Mouse (Mus musculus) liver, embryonic 14.5 days (tissue): Measurements from ENCODE around the gene Robo1. TPM values are rescaled to one million over a fixed set of nuclear protein-coding genes. Genes with fewer than 3 reads are reported as not detected.
A peak's percentile ranks its signal among the peaks of the same experiment; 100 is the strongest.

Experiments
- ATAC-seq: fragments of 200-750 bp; cut with Nextera tagmentation; 2 replicates; pipeline ENCODE4 v1.8.0; 2017; ENCODE audit warnings: moderate number of reproducible peaks, mild to moderate bottlenecking, moderate library complexity; ENCODE audit not compliant: insufficient read depth
- DNase-seq, 3 experiments: peaks; one replicate each; pipeline ENCODE4 v3.0.0-alpha.2; 2012 to 2013; ENCODE audit warnings: low read depth in 3 of 3, low spot score in 3 of 3
- H3K27ac ChIP-seq: fragments of 300-500 bp; sonication (generic); 2 replicates; pipeline ENCODE4 v1.5.1; 2014; ENCODE audit warnings: moderate library complexity, mild to moderate bottlenecking, control low read depth, inconsistent platforms
- H3K27me3 ChIP-seq: fragments of 300-500 bp; sonication (generic); 2 replicates; pipeline ENCODE4 v1.6.1; 2014; ENCODE audit warnings: mild to moderate bottlenecking, low read length, moderate library complexity; ENCODE audit not compliant: control insufficient read depth, insufficient read depth
- H3K36me3 ChIP-seq: fragments of 300-500 bp; sonication (generic); replicated peaks from 2 replicates; pipeline ENCODE4 v1.6.1; 2014; ENCODE audit warnings: low read depth; ENCODE audit not compliant: control insufficient read depth, insufficient read depth
- H3K4me1 ChIP-seq, 2 experiments: fragments of 200-500 bp in 1 of 2; fragments of 300-500 bp in 1 of 2; sonication (generic) in 1 of 2; replicated peaks; 2 replicates each; pipeline ENCODE4 v1.6.1; 2012 to 2014; ENCODE audit warnings: antibody characterized with exemption in 1 of 2, inconsistent platforms in 1 of 2, low read length in 1 of 2; ENCODE audit not compliant: control insufficient read depth in 2 of 2, insufficient read depth in 2 of 2
- H3K4me2 ChIP-seq: fragments of 300-500 bp; sonication (generic); 2 replicates; pipeline ENCODE4 v1.6.1; 2014; ENCODE audit warnings: low read depth, mild to moderate bottlenecking, control low read depth, moderate library complexity
- H3K4me3 ChIP-seq, 2 experiments: fragments of 200-500 bp in 1 of 2; fragments of 300-500 bp in 1 of 2; sonication (generic) in 1 of 2; 2 replicates each; pipeline ENCODE4 v1.5.1; 2012 to 2014; ENCODE audit warnings: low read depth in 2 of 2, low read length in 2 of 2, mild to moderate bottlenecking in 2 of 2, control low read depth in 1 of 2, inconsistent platforms in 1 of 2, moderate library complexity in 1 of 2; ENCODE audit not compliant: insufficient read depth in 1 of 2
- H3K9ac ChIP-seq: fragments of 300-500 bp; sonication (generic); replicated peaks from 2 replicates; pipeline ENCODE4 v1.6.1; 2014; ENCODE audit warnings: mild to moderate bottlenecking, control low read depth, moderate library complexity
- H3K9me3 ChIP-seq: fragments of 300-500 bp; sonication (generic); 2 replicates; pipeline ENCODE4 v1.6.1; 2016; ENCODE audit warnings: low read length, mixed read lengths; ENCODE audit not compliant: control insufficient read depth
- CTCF ChIP-seq: IDR thresholded peaks from 2 replicates; pipeline ENCODE4 v1.5.1; 2016; ENCODE audit warnings: antibody characterized with exemption, low read depth, control low read depth
- EP300 ChIP-seq: IDR thresholded peaks from 2 replicates; pipeline ENCODE4 v1.6.1; 2016; ENCODE audit warnings: antibody characterized with exemption, low read depth
- WGBS: fragments of 180-500 bp; shearing (Covaris S2); extraction: QIAGEN DNeasy Blood & Tissue Kit; methylation state at CpG from one replicate; pipeline ENCODE4 v1.1.7; 2014; ENCODE audit not compliant: insufficient replicate concordance; 5-methylcytosine and 5-hydroxymethylcytosine counted together
- polyA plus RNA-seq, 2 experiments: library from polyadenylated mRNA; depleted of rRNA in 1 of 2; stranded (reverse) in 1 of 2; unstranded in 1 of 2; fragments of >200 nt; fragmentation: Nextera tagmentation in 1 of 2; extraction: Ambion mirVana in 1 of 2; gene quantifications; 2 replicates each; pipeline versions ENCODE4 v1.2.1 to v1.2.3; 2012 to 2014

Gene Robo1
- polyA plus RNA-seq, 2 experiments, result 3.1 to 3.4 TPM

GRCm38 (mm10) chr16:72969990-72970389 lies 661.9 kb downstream of the Robo1 start:
- no peaks in the 10 kb centered on the region for H3K4me1 ChIP-seq
- ATAC-seq, result no peak
- TF ChIP-seq EP300, result no peak
- no peak for TF ChIP-seq CTCF
- DNase-seq, result no peak
- H3K36me3 ChIP-seq, result no peaks in the 10 kb centered on the region
- no peaks in the 10 kb centered on the region for H3K9me3 ChIP-seq
- H3K4me2 ChIP-seq, result no peak overlapping the region
- H3K27ac ChIP-seq, result no peak overlapping the region
- H3K4me3 ChIP-seq, result no peak overlapping the region
- no peaks in the 10 kb centered on the region for H3K27me3 ChIP-seq
- WGBS, result 75% methylated on average over 7 of the region's 7 CpGs
- no peak overlapping the region for H3K9ac ChIP-seq

- H3K9me3 ChIP-seq, result no peaks in the 10 kb centered on the region
- H3K4me2 ChIP-seq, result no peak overlapping the region
- no peaks in the 10 kb centered on the region for H3K36me3 ChIP-seq
- H3K27me3 ChIP-seq, result no peaks in the 10 kb centered on the region
- ATAC-seq (no peak), DNase-seq (no peak)
- no peak overlapping the region for H3K27ac ChIP-seq
- no peak overlapping the region for H3K9ac ChIP-seq
- no peak overlapping the region for H3K4me3 ChIP-seq
- TF ChIP-seq EP300 (no peak), CTCF (no peak)
- no peaks in the 10 kb centered on the region for H3K4me1 ChIP-seq
- 58% methylated on average over 6 of the region's 6 CpGs for WGBS
Measured at GRCm38 (mm10) chr16:72973685-72974084, 665.6 kb downstream of the Robo1 start.

- no peak for ATAC-seq
- WGBS, result 75% methylated on average over 4 of the region's 4 CpGs
Measured at GRCm38 (mm10) chr16:72974681-72975080, 666.6 kb downstream of the Robo1 start.

GRCm38 (mm10) chr16:72976849-72977576 lies 668.9 kb downstream of the Robo1 start:
- H3K27me3 ChIP-seq, result no peaks in the 10 kb centered on the region
- no peak overlapping the region for H3K4me3 ChIP-seq
- H3K4me1 ChIP-seq, result no peaks in the 10 kb centered on the region
- DNase-seq (no peak), ATAC-seq (no peak)
- no peaks in the 10 kb centered on the region for H3K9me3 ChIP-seq
- 72% methylated on average over 19 of the region's 19 CpGs for WGBS
- no peaks in the 10 kb centered on the region for H3K36me3 ChIP-seq
- TF ChIP-seq EP300 (no peak), CTCF (no peak)
- no peak overlapping the region for H3K9ac ChIP-seq
- H3K4me2 ChIP-seq, result no peak overlapping the region
- no peak overlapping the region for H3K27ac ChIP-seq

More at GRCm38 (mm10) chr16:72974681-72975080, 666.6 kb downstream of the Robo1 start:
- Histone ChIP-seq H3K4me3 (no peak overlapping the region), H3K9ac (no peak overlapping the region), H3K27ac (no peak overlapping the region), H3K27me3 (no peaks in the 10 kb centered on the region), H3K4me2 (no peak overlapping the region), H3K36me3 (no peaks in the 10 kb centered on the region), H3K4me1 (no peaks in the 10 kb centered on the region), H3K9me3 (no peaks in the 10 kb centered on the region)
- no peak for TF ChIP-seq CTCF
- DNase-seq, result no peak

GRCm38 (mm10) chr16:72979407-72980219 lies 671.5 kb downstream of the Robo1 start:
- TF ChIP-seq EP300 (no peak), CTCF (peak; percentile 60)
- Histone ChIP-seq H3K27me3 (no peaks in the 10 kb centered on the region), H3K27ac (no peak overlapping the region), H3K4me1 (no peaks in the 10 kb centered on the region), H3K36me3 (no peaks in the 10 kb centered on the region), H3K4me3 (no peak overlapping the region), H3K4me2 (no peak overlapping the region), H3K9ac (no peak overlapping the region), H3K9me3 (no peaks in the 10 kb centered on the region)
- DNase-seq (peak in 1 of 3 experiments; percentile 17), ATAC-seq (no peak)
- 23% methylated on average over 8 of the region's 8 CpGs for WGBS
